Mouse (Mus musculus): ENCODE measurements around the gene Adssl1. TPM values are rescaled to one million over a fixed set of nuclear protein-coding genes. Genes with fewer than 3 reads are reported as not detected.
A peak's percentile ranks its signal among the peaks of the same experiment; 100 is the strongest.

Adssl1 gene
- polyA plus RNA-seq, 1 experiment, result 202 TPM

DNA sequence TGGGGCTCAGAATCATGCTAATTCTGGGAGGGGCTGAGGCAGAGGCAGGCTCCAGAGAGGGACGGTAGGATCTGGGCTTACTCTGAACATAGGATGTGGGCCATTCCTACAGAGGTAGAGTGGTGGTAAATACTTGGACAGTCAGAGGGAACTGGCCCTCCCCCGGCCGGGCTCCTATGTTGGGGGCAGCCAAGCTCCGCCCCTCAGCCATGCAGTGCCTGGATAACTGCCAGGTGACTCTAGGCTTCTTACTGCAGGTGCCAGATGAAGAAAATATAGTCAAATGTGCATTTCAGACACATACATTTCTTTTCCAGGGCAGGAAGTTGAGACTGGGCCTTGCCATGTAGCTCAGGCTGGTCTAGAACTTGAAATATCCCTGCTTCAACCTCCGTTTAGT, 57.2 kb downstream of the Adssl1 start:
- Histone ChIP-seq H3ac (ENCODE audit: control insufficient read depth, insufficient read length) (no peak overlapping the region), H3K4me3 (no peak overlapping the region), H3K36me3 (ENCODE audit: control insufficient read depth, insufficient read depth) (no peaks in the 10 kb centered on the region), H3K79me2 (ENCODE audit: control insufficient read depth, insufficient read depth) (peaks cover 14% of the 10 kb centered on the region), H3K4me2 (ENCODE audit: low read depth) (no peak overlapping the region), H3K27me3 (ENCODE audit: control insufficient read depth, insufficient read depth, insufficient read length) (no peaks in the 10 kb centered on the region)
- no peak for TF ChIP-seq MYOG (IDR thresholded peaks at IDR 0.05; ENCODE audit: control insufficient read depth in 1 of 3, insufficient read depth in 1 of 3, insufficient read length in 2 of 3, low read depth in 2 of 3)

DNA sequence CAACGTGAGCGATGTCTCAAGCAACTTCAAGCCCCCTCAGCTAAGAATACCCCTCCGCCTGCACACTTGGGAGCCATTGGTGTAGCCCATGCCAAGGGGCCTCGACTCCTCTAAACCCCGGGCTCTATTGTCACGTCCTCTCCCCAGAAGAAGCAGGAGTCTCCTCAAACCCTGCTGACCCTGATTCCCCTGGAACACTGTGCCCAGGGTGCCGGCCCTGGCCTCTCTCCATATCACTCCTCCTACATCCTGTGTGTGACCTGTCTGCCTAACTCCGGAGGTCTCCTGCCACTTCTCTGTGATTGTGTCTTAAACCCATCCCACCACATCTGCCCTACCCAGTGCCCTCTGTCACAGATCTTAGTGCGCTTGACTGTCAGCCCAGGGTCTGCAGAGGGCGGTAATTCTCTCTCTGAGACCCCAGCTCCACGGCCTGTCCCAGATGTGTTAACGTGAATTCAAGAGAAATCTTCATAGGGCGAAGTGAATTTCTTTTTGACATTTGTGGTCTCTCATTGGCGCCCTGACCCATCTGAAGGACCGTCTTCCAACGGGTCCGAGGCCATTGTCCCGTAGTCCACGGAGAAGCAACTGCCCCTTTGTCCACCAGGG, 58.2 kb downstream of the Adssl1 start:
- Histone ChIP-seq H3K4me3 (peak overlapping the region; percentile 23), H3K27me3 (ENCODE audit: control insufficient read depth, insufficient read depth, insufficient read length) (no peaks in the 10 kb centered on the region), H3ac (ENCODE audit: control insufficient read depth, insufficient read length) (peak overlapping the region; percentile 54), H3K79me2 (ENCODE audit: control insufficient read depth, insufficient read depth) (peaks cover 4% of the 10 kb centered on the region), H3K4me2 (ENCODE audit: low read depth) (peak overlapping the region; percentile 84), H3K36me3 (ENCODE audit: control insufficient read depth, insufficient read depth) (no peaks in the 10 kb centered on the region)
- TF ChIP-seq TCF3 (IDR thresholded peaks at IDR 0.05; ENCODE audit: insufficient read length, low read depth) (no peak), MYOD1 (IDR thresholded peaks at IDR 0.05; ENCODE audit: control insufficient read depth in 1 of 3, insufficient read length in 2 of 3, low read depth in 2 of 3) (no peak), MYOG (IDR thresholded peaks at IDR 0.05; ENCODE audit: control insufficient read depth in 1 of 3, insufficient read depth in 1 of 3, insufficient read length in 2 of 3, low read depth in 2 of 3) (no peak), CEBPB (IDR thresholded peaks at IDR 0.05; ENCODE audit: insufficient read depth, poor library complexity, severe bottlenecking) (no peak), REST (IDR thresholded peaks at IDR 0.05; ENCODE audit: insufficient read depth, insufficient read length) (no peak), MAX (IDR thresholded peaks at IDR 0.05; ENCODE audit: low read depth) (no peak)

DNA sequence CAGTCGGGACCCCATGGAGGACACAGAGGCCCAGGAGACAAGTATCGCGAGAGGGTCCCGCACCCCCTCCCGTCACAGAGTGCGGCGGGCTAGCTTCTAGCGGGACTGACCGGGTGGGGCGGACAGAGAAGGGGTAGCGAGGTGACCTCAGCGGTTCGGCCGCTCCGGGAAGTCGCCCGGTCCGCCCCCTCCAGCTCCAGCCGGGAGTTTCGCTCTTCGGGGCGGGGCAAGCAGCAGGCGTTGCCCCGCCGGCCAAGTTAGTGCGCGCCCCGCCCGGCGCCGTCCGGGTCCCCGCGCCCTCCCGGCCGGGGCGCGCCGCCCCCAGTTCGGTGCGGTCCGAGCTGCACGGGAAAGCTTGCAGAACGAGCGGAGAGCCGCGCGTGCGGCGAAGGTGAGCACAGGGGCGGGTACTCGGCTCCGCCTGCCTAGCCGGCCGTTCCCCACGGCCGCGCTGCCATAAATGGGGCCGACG, 58.7 kb downstream of the Adssl1 start, which contains the start of gene Zbtb42:
TSS of gene Zbtb42 (plus strand) at position 274 of the 472 bp plus-strand sequence.
- Histone ChIP-seq H3K27me3 (ENCODE audit: control insufficient read depth, insufficient read depth, insufficient read length) (no peaks in the 10 kb centered on the region), H3K4me2 (ENCODE audit: low read depth) (peak within 1 kb of the TSS; percentile 84), H3K79me2 (ENCODE audit: control insufficient read depth, insufficient read depth) (no peaks in the 10 kb centered on the region), H3K36me3 (ENCODE audit: control insufficient read depth, insufficient read depth) (no peaks in the 10 kb centered on the region), H3K4me3 (peak within 1 kb of the TSS; percentile 23), H3ac (ENCODE audit: control insufficient read depth, insufficient read length) (peak within 1 kb of the TSS; percentile 54)
- TF ChIP-seq MAX (IDR thresholded peaks at IDR 0.05; ENCODE audit: low read depth) (no peak), MYOD1 (IDR thresholded peaks at IDR 0.05; ENCODE audit: control insufficient read depth in 1 of 3, insufficient read length in 2 of 3, low read depth in 2 of 3) (peak in 1 of 3 experiments; percentile 36), REST (IDR thresholded peaks at IDR 0.05; ENCODE audit: insufficient read depth, insufficient read length) (no peak), POLR2AphosphoS2 (IDR thresholded peaks at IDR 0.05; ENCODE audit: insufficient read length, low read depth) (peak; percentile 62), E2F4 (IDR thresholded peaks at IDR 0.05; ENCODE audit: insufficient read depth) (no peak), POLR2A (IDR thresholded peaks at IDR 0.05; ENCODE audit: insufficient read length, low read depth) (peak; percentile 59), TCF3 (IDR thresholded peaks at IDR 0.05; ENCODE audit: insufficient read length, low read depth) (no peak), SRF (IDR thresholded peaks at IDR 0.05; ENCODE audit: control insufficient read depth, insufficient read length, low read depth) (peak; percentile 53), MYOG (IDR thresholded peaks at IDR 0.05; ENCODE audit: control insufficient read depth in 1 of 3, insufficient read depth in 1 of 3, insufficient read length in 2 of 3, low read depth in 2 of 3) (peak in 1 of 3 experiments; percentile 4)

GRCm38 (mm10) chr12:112679027-112679996, 59.5 kb downstream of the Adssl1 start:
- Histone ChIP-seq H3K79me2 (ENCODE audit: control insufficient read depth, insufficient read depth) (no peaks in the 10 kb centered on the region), H3K27me3 (ENCODE audit: control insufficient read depth, insufficient read depth, insufficient read length) (no peaks in the 10 kb centered on the region), H3K4me2 (ENCODE audit: low read depth) (peak overlapping the region; percentile 71), H3ac (ENCODE audit: control insufficient read depth, insufficient read length) (peak overlapping the region; percentile 54), H3K4me3 (peak overlapping the region; percentile 23), H3K36me3 (ENCODE audit: control insufficient read depth, insufficient read depth) (no peaks in the 10 kb centered on the region)
- TF ChIP-seq MYOD1 (IDR thresholded peaks at IDR 0.05; ENCODE audit: control insufficient read depth in 1 of 3, insufficient read length in 2 of 3, low read depth in 2 of 3), result peak in 1 of 3 experiments; percentile 33
- no peak for TF ChIP-seq REST (IDR thresholded peaks at IDR 0.05; ENCODE audit: insufficient read depth, insufficient read length)
- TF ChIP-seq SRF (IDR thresholded peaks at IDR 0.05; ENCODE audit: control insufficient read depth, insufficient read length, low read depth), result no peak
- TF ChIP-seq E2F4 (IDR thresholded peaks at IDR 0.05; ENCODE audit: insufficient read depth), result no peak
- TF ChIP-seq TCF3 (IDR thresholded peaks at IDR 0.05; ENCODE audit: insufficient read length, low read depth), result no peak
- peak in 1 of 3 experiments; percentile 36 for TF ChIP-seq MYOG (IDR thresholded peaks at IDR 0.05; ENCODE audit: control insufficient read depth in 1 of 3, insufficient read depth in 1 of 3, insufficient read length in 2 of 3, low read depth in 2 of 3)
- no peak for TF ChIP-seq USF1 (IDR thresholded peaks at IDR 0.05; ENCODE audit: low read depth)
- TF ChIP-seq MAX (IDR thresholded peaks at IDR 0.05; ENCODE audit: low read depth), result no peak
- TF ChIP-seq TCF12 (IDR thresholded peaks at IDR 0.05; ENCODE audit: insufficient read depth, poor library complexity, severe bottlenecking), result no peak
- TF ChIP-seq CEBPB (IDR thresholded peaks at IDR 0.05; ENCODE audit: insufficient read depth, poor library complexity, severe bottlenecking), result no peak
- no peak for TF ChIP-seq POLR2AphosphoS2 (IDR thresholded peaks at IDR 0.05; ENCODE audit: insufficient read length, low read depth)
- TF ChIP-seq POLR2A (IDR thresholded peaks at IDR 0.05; ENCODE audit: insufficient read length, low read depth), result peak; percentile 26

Measured in myocyte (in vitro differentiated cells).